Mouse (Mus musculus) lung, adult 2 months (tissue): ENCODE measurements at regions not wholly inside any gene's neighbourhood (a gene's known extent, or its start where the extent isn't known, plus 50 kb on each side); places are given as distances from the start of the nearest gene placed in this dataset.

Experiments used
- CTCF ChIP-seq: fragments of 200-500 bp; IDR thresholded peaks from 2 replicates; pipeline ENCODE4 v1.5.1; 2011; ENCODE audit warnings: mild to moderate bottlenecking, low read length, control low read depth; ENCODE audit not compliant: insufficient read depth
- POLR2A ChIP-seq: fragments of 200-500 bp; IDR thresholded peaks from 2 replicates; pipeline ENCODE4 v1.6.1; 2011; ENCODE audit warnings: low read depth, mild to moderate bottlenecking, control low read depth, low read length, borderline replicate concordance; ENCODE audit errors: extremely low read depth

DNA sequence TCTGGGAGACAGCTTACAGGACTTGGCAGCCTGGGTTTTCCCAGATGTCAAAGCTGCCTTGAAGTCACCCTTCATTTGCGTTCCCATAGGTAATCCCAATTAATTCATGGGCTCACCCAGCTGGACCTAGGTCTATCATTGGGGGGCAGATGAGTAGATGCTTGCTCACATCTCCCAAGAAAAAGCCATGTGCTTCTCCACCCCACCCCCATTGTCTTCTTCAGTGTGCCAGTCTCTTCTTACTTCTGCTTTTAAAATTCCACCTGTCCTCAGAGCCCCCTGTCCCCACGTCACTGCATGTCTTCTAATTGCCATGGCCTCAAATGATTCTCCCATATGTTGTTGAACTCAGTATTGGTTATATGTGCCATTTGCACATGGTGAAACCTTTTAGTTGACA, 240.9 kb upstream of the Runx1 start:
- TF ChIP-seq POLR2A = no peak
- no peak for TF ChIP-seq CTCF
